Mouse (Mus musculus) intestine, embryonic 14.5 days (tissue): Measurements from ENCODE around the gene Farp2. TPM values are rescaled to one million over a fixed set of nuclear protein-coding genes. Genes with fewer than 3 reads are reported as not detected.
A peak's percentile ranks its signal among the peaks of the same experiment; 100 is the strongest.
"Not testable (repeated sequence)": the region's sequence is repeated elsewhere in the genome, so short reads cannot be mapped to it uniquely, and the experiment has no call there.

Experiments
- ATAC-seq: fragments of 200-750 bp; cut with Nextera tagmentation; replicated peaks from 2 replicates; pipeline ENCODE4 v1.8.0; 2017; ENCODE audit warnings: low read depth, moderate number of reproducible peaks, moderate TSS enrichment, moderate library complexity; ENCODE audit not compliant: low FRiP score, low TSS enrichment
- DNase-seq: peaks from one replicate; pipeline ENCODE4 v3.0.0-alpha.2; 2018; ENCODE audit warnings: low spot score
- H3K27ac ChIP-seq: fragments of 300-500 bp; sonication (generic); 2 replicates; pipeline ENCODE4 v1.5.1; 2014; ENCODE audit warnings: low read depth, mild to moderate bottlenecking, control low read depth
- H3K27me3 ChIP-seq: fragments of 300-500 bp; sonication (generic); replicated peaks from 2 replicates; pipeline ENCODE4 v1.6.1; 2014; ENCODE audit warnings: low read length, control low read depth; ENCODE audit not compliant: control insufficient read depth, insufficient read depth
- H3K36me3 ChIP-seq: fragments of 300-500 bp; sonication (generic); 2 replicates; pipeline ENCODE4 v1.6.1; 2014; ENCODE audit warnings: low read length, control low read depth; ENCODE audit not compliant: control insufficient read depth, insufficient read depth
- H3K4me1 ChIP-seq: fragments of 300-500 bp; sonication (generic); replicated peaks from 2 replicates; pipeline ENCODE4 v1.6.1; 2014; ENCODE audit warnings: low read length, control low read depth, mixed read lengths; ENCODE audit not compliant: control insufficient read depth, insufficient read depth
- H3K4me2 ChIP-seq: fragments of 300-500 bp; sonication (generic); 2 replicates; pipeline ENCODE4 v1.6.1; 2014; ENCODE audit warnings: low read length
- H3K4me3 ChIP-seq: fragments of 300-500 bp; sonication (generic); 2 replicates; pipeline ENCODE4 v1.5.1; 2014; ENCODE audit warnings: low read depth, low read length, control low read depth, mixed read lengths
- H3K9ac ChIP-seq: fragments of 300-500 bp; sonication (generic); 2 replicates; pipeline ENCODE4 v1.6.1; 2014; ENCODE audit warnings: mild to moderate bottlenecking, low read length
- H3K9me3 ChIP-seq: fragments of 300-500 bp; sonication (generic); 2 replicates; pipeline ENCODE4 v1.6.1; 2016; ENCODE audit warnings: low read length, control low read depth; ENCODE audit not compliant: control insufficient read depth
- WGBS: fragments of 180-500 bp; shearing (Covaris S2); extraction: QIAGEN DNeasy Blood & Tissue Kit; methylation state at CpG from one replicate; pipeline ENCODE4 v1.1.7; 2014; 5-methylcytosine and 5-hydroxymethylcytosine counted together
- polyA plus RNA-seq: library from polyadenylated mRNA; unstranded; fragments of >200 nt; fragmentation: Nextera tagmentation; extraction: Ambion mirVana; gene quantifications from 2 replicates; pipeline ENCODE4 v1.2.1, GENCODE M21; 2014

The Farp2 gene
- polyA plus RNA-seq, 1 experiment from 2014 or later, result 7.2 TPM

GRCm38 (mm10) chr1:93486302-93486701, 25.6 kb upstream of the Farp2 start:
- WGBS, result 95% methylated on average over 2 of the region's 3 CpGs
- not testable (repeated sequence) for H3K27ac ChIP-seq, DNase-seq, H3K9me3 ChIP-seq, H3K9ac ChIP-seq, H3K4me3 ChIP-seq, ATAC-seq, H3K4me1 ChIP-seq, H3K4me2 ChIP-seq, H3K27me3 ChIP-seq
- H3K36me3 ChIP-seq, result peaks cover 17% of the 10 kb centered on the region

DNA sequence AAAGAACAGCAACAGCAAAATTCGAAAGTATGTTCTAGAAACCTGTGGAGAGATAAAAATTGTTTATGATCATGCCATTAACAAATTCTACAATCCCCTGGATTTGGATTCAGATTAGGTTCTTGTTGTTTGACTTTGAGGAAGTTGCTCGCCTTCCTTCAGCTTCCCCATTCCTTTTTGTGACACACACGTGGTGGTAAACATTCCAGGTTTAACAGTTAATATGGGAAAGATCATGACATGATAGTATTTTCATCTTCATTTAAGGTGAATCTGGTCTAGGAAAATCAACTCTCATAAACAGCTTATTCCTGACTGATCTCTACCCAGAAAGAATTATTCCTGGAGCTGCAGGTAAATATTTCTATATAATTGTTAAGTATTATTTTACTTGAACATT, 16.6 kb upstream of the Farp2 start:
- Histone ChIP-seq H3K27ac (no peak overlapping the region), H3K9ac (no peak overlapping the region), H3K36me3 (peaks cover 61% of the 10 kb centered on the region), H3K9me3 (no peaks in the 10 kb centered on the region), H3K27me3 (no peaks in the 10 kb centered on the region), H3K4me1 (no peaks in the 10 kb centered on the region), H3K4me2 (no peak overlapping the region), H3K4me3 (no peak overlapping the region)
- DNase-seq (no peak), ATAC-seq (no peak)
- WGBS, result 85% methylated on average over 3 of the region's 3 CpGs

GRCm38 (mm10) chr1:93506944-93507676, 4.8 kb upstream of the Farp2 start:
- Histone ChIP-seq H3K4me2 (no peak overlapping the region), H3K36me3 (peaks cover 66% of the 10 kb centered on the region), H3K4me3 (no peak overlapping the region), H3K27ac (no peak overlapping the region), H3K27me3 (no peaks in the 10 kb centered on the region), H3K4me1 (peaks cover 4% of the 10 kb centered on the region; the same call in 1 of the 2 replicates), H3K9ac (no peak overlapping the region), H3K9me3 (no peaks in the 10 kb centered on the region)
- no peak for ATAC-seq
- DNase-seq, result peak; percentile 58
- 57% methylated on average over 10 of the region's 10 CpGs for WGBS

DNA sequence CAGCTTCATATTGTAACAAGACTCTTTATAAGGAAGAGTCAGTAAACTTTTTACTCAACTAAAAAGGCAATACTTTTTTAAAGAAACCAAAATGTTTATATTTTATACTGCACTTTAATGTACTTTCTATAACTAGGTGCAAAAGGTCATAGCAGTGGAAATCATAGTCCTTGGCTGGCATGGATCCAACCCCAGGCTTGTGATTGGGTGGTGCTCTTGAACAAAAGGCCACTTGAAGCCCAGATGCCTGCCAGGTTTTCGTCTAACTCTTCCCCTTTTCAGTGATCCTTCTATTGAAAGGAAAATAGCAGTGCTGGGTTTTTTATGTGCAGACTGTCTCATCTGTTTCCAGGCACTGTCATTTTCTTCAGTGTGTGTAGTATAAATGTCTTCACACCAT, 3.3 kb upstream of the Farp2 start:
- H3K27me3 ChIP-seq, H3K9ac ChIP-seq, H3K4me3 ChIP-seq, H3K4me2 ChIP-seq, H3K9me3 ChIP-seq, H3K27ac ChIP-seq, ATAC-seq, DNase-seq, H3K4me1 ChIP-seq: not testable (repeated sequence)
- 73% methylated on average over 1 of the region's 1 CpGs for WGBS
- H3K36me3 ChIP-seq, result peaks cover 54% of the 10 kb centered on the region

DNA sequence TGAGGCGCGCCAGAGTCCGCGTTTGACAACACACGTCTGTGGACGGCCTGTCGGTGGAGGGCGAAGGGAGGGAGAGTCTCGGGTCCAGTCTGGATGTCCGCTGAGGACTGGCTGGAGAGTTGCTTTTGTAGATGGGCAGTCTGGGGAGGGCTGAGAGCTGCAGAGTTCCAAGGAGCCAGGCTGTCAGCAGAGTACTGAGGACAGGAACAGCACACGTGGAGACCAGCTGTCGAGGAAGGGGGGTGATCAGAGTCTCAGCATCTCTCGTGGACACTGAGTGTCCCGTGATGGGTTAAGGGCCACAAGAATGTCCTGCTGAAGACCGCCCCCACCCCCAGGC, 442 bp downstream of the Farp2 start:
- DNase-seq, result no peak
- peak; percentile 63 for ATAC-seq
- peaks cover 4% of the 10 kb centered on the region for H3K4me1 ChIP-seq
- H3K9ac ChIP-seq, result peak overlapping the region; percentile 64
- H3K27me3 ChIP-seq, result no peaks in the 10 kb centered on the region
- H3K4me3 ChIP-seq, result peak overlapping the region; percentile 73
- H3K4me2 ChIP-seq, result peak overlapping the region; percentile 66
- H3K36me3 ChIP-seq, result peaks cover 22% of the 10 kb centered on the region
- 1% methylated on average over 15 of the region's 15 CpGs for WGBS
- H3K27ac ChIP-seq, result peak overlapping the region; percentile 67; the same call in 1 of the 2 replicates
- H3K9me3 ChIP-seq, result no peaks in the 10 kb centered on the region

DNA sequence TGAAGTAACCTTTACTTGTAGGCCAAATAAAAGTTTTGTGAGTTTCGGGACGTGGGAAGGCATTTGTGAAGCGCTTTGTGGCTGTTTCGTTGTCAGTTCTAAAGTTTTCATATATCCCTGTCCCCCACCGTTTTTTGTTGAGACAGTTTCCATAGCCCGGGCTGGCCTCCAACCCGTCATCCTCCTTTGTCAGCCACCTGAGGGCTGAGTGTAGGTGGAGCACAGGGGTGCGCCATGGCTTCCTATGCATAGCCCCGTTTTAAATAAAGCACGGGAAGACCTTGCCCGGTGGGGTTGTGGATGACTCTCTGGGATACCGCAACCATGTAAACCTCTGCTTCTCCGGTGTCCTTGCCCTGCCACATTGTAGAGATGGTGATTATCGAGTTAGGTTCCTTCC, 1.3 kb downstream of the Farp2 start:
- peak overlapping the region; percentile 66 for H3K4me2 ChIP-seq
- H3K9me3 ChIP-seq, result no peaks in the 10 kb centered on the region
- H3K9ac ChIP-seq, result no peak overlapping the region
- H3K36me3 ChIP-seq, result peaks cover 13% of the 10 kb centered on the region
- H3K4me3 ChIP-seq, result peak overlapping the region; percentile 73; the same call in 1 of the 2 replicates
- no peak overlapping the region for H3K27ac ChIP-seq
- no peaks in the 10 kb centered on the region for H3K27me3 ChIP-seq
- DNase-seq, result no peak
- 84% methylated on average over 14 of the region's 14 CpGs for WGBS
- peaks cover 4% of the 10 kb centered on the region for H3K4me1 ChIP-seq
- no peak for ATAC-seq

- Histone ChIP-seq H3K4me3 (no peak overlapping the region), H3K36me3 (no peaks in the 10 kb centered on the region), H3K4me2 (no peak overlapping the region), H3K27me3 (no peaks in the 10 kb centered on the region), H3K9me3 (no peaks in the 10 kb centered on the region), H3K9ac (no peak overlapping the region), H3K4me1 (no peaks in the 10 kb centered on the region), H3K27ac (no peak overlapping the region)
- DNase-seq (no peak), ATAC-seq (no peak)
- WGBS, result 63% methylated on average over 2 of the region's 2 CpGs
These were observed 9.6 kb downstream of the Farp2 start for GRCm38 (mm10) chr1:93521491-93521890.

DNA sequence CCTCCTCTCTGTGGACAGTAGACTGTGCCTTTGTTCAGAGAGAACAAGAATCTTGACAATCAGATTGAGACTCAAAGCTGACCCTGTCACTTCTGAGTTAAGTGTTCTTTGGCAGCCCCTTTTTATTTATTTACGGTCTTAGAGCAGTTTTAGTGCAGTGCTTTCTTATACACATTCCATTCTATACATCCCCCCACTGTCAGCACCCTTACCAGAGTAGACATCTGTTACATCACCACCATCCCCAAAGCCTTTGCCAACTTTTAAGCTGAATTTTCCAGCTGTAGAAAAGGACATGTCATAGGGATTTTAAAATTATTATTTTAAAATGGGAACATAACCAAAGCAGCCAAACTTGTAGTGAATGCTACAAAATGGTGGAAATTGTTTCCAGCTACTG, 10.4 kb downstream of the Farp2 start:
- DNase-seq, result no peak
- no peaks in the 10 kb centered on the region for H3K4me1 ChIP-seq
- H3K4me2 ChIP-seq, result no peak overlapping the region
- no peaks in the 10 kb centered on the region for H3K27me3 ChIP-seq
- WGBS, result 67% methylated on average over 1 of the region's 1 CpGs
- no peak overlapping the region for H3K27ac ChIP-seq
- H3K9ac ChIP-seq, result no peak overlapping the region
- H3K9me3 ChIP-seq, result no peaks in the 10 kb centered on the region
- no peak overlapping the region for H3K4me3 ChIP-seq
- no peaks in the 10 kb centered on the region for H3K36me3 ChIP-seq
- ATAC-seq, result no peak

DNA sequence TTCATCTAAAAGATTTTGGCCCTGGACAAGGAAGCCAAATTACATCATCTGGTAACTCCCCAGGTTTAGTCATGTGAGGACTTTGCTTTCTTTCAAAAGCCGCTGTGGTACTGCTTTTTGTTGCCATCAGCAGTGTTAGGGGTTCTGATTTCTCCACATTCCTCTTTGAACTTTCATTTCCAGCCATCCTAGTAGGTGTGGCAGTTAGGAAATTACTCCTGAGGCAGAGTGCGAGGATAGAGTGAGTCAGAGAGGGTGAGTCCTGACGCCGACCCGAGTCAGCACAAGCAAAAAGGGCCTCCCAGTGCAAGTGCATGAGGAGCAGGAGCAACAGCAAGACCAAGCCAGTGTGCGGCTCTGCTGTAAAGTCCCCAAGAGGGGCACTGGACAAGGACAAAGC, 17.9 kb downstream of the Farp2 start:
- Histone ChIP-seq H3K27me3 (no peaks in the 10 kb centered on the region), H3K9ac (no peak overlapping the region), H3K27ac (no peak overlapping the region), H3K4me3 (no peak overlapping the region), H3K9me3 (no peaks in the 10 kb centered on the region), H3K4me2 (no peak overlapping the region), H3K4me1 (no peaks in the 10 kb centered on the region), H3K36me3 (peaks cover 11% of the 10 kb centered on the region; the same call in 1 of the 2 replicates)
- WGBS, result 85% methylated on average over 6 of the region's 6 CpGs
- ATAC-seq (no peak), DNase-seq (no peak)
